ENCODE assay signal across 23 mouse cellular contexts in genomic region chr15:91043263-91043662, GRCm38 (mm10). TPM values are rescaled to one million over a fixed set of nuclear protein-coding genes. Genes with fewer than 3 reads are reported as not detected.
DNase-seq lines count a peak whose midpoint lies in the region; ATAC-seq and TF ChIP-seq lines count a peak whose summit lies in the region.
"Had no signal": no experiment of that assay in that cellular context is flagged by ENCODE, and none has a peak within 500 bp of the region (broad histone marks: within the 10 kb centered on the region; RNA-seq: fewer than 3 reads in every experiment).

No protein-coding gene starts in this region.

- H3K27me3 ChIP-seq in lung, embryonic 14.5 days (ENCODE audit: insufficient read depth, low read length): no peaks in the 10 kb centered on the region
- no peaks in the 10 kb centered on the region for H3K27me3 ChIP-seq in lung, embryonic 16.5 days (ENCODE audit: control insufficient read depth, insufficient read depth, low read depth, low read length)
- H3K27me3 ChIP-seq in lung, postnatal 0 days (replicated peaks; ENCODE audit: insufficient read depth, low read length): no peaks in the 10 kb centered on the region
- H3K27me3 ChIP-seq: CH12.LX, Patski had no signal

- no peak overlapping the region for H3K27ac ChIP-seq in lung, embryonic 14.5 days (ENCODE audit: low read depth)
- H3K27ac ChIP-seq in lung, embryonic 16.5 days (ENCODE audit: low read length): no peak overlapping the region
- H3K27ac ChIP-seq in lung, postnatal 0 days (ENCODE audit: low read length): no peak overlapping the region

- no peaks in the 10 kb centered on the region for H3K4me1 ChIP-seq in lung, embryonic 14.5 days (ENCODE audit: insufficient read depth)
- H3K4me1 ChIP-seq in lung, adult 2 months (ENCODE audit: control insufficient read depth, insufficient read depth, low read length): no peaks in the 10 kb centered on the region
- H3K4me1 ChIP-seq in lung, embryonic 16.5 days (replicated peaks; ENCODE audit: control insufficient read depth, insufficient read depth, low read length): 0 out of 2 replicates have a peak, but pooled peaks cover 3% of the 10 kb centered on the region
- H3K4me1 ChIP-seq in lung, postnatal 0 days (ENCODE audit: insufficient read depth, low read depth, low read length): no peaks in the 10 kb centered on the region

- H3K9ac ChIP-seq in lung, embryonic 14.5 days: no peak overlapping the region
- H3K9ac ChIP-seq in lung, embryonic 16.5 days (ENCODE audit: low read length): no peak overlapping the region
- no peak overlapping the region for H3K9ac ChIP-seq in lung, postnatal 0 days (replicated peaks; ENCODE audit: low read depth)

- peak; percentile 54 for DNase-seq in lung, embryonic 14.5 days
- DNase-seq in lung, adult 2 months: no peak
- no peak for DNase-seq in lung, adult 18-20 months
- DNase-seq in lung, postnatal 0 days (ENCODE audit: low spot score): peak; percentile 40
- no peak for DNase-seq in lung, postnatal 36 days
- peak; percentile 17 for DNase-seq in NIH3T3 (ENCODE audit: low read depth)
- no peak for DNase-seq in cerebellum, adult 18-20 months
- DNase-seq: adrenal gland, adult 2 months; adrenal gland, adult 8-10 months; adrenal gland, postnatal 10 days; adrenal gland, postnatal 14 days; adrenal gland, postnatal 25 days; adrenal gland, postnatal 36 days; B cell, adult 2 months; cerebellum, adult 11 months; cerebellum, adult 11-12 months; cerebellum, adult 2 months had no signal

- no peak overlapping the region for H3K4me2 ChIP-seq in lung, embryonic 14.5 days
- H3K4me2 ChIP-seq in lung, embryonic 16.5 days (ENCODE audit: low read depth, low read length): no peak overlapping the region
- H3K4me2 ChIP-seq in lung, postnatal 0 days (replicated peaks; ENCODE audit: low read depth, low read length): no peak overlapping the region

- TF ChIP-seq CTCF in lung, embryonic 14.5 days (IDR thresholded peaks at IDR 0.05; ENCODE audit: low read depth): no peak
- TF ChIP-seq CTCF in lung, adult 2 months (IDR thresholded peaks at IDR 0.05; ENCODE audit: insufficient read depth, low read length): no peak
- no peak for TF ChIP-seq CTCF in lung, postnatal 0 days (IDR thresholded peaks at IDR 0.05)

- ATAC-seq in lung, embryonic 14.5 days (ENCODE audit: insufficient read depth): no peak
- ATAC-seq in lung, embryonic 16.5 days (ENCODE audit: low read depth): peak; percentile 86
- ATAC-seq in lung, postnatal 0 days: no peak
- ATAC-seq: activated CD4-positive, CD25-positive, alpha-beta regulatory T cell, adult 4 months; CD4-positive, CD25-positive, alpha-beta regulatory T cell, adult 4 months; Patski had no signal

- H3K36me3 ChIP-seq in lung, embryonic 14.5 days (ENCODE audit: insufficient read depth): no peaks in the 10 kb centered on the region
- no peaks in the 10 kb centered on the region for H3K36me3 ChIP-seq in lung, embryonic 16.5 days (ENCODE audit: control insufficient read depth, insufficient read depth, low read length)
- no peaks in the 10 kb centered on the region for H3K36me3 ChIP-seq in lung, postnatal 0 days (ENCODE audit: insufficient read depth, low read length)
- H3K36me3 ChIP-seq: G1E had no signal

- H3K9me3 ChIP-seq in lung, embryonic 14.5 days (ENCODE audit: low read depth, low read length): no peaks in the 10 kb centered on the region
- H3K9me3 ChIP-seq in lung, embryonic 16.5 days (ENCODE audit: control insufficient read depth, low read length): no peaks in the 10 kb centered on the region
- H3K9me3 ChIP-seq in lung, postnatal 0 days (ENCODE audit: low read length): no peaks in the 10 kb centered on the region

- no peak overlapping the region for H3K4me3 ChIP-seq in lung, embryonic 14.5 days (ENCODE audit: low read depth, low read length)
- H3K4me3 ChIP-seq in lung, adult 2 months (replicated peaks; ENCODE audit: extremely low read depth, low read depth, low read length): no peak overlapping the region
- H3K4me3 ChIP-seq in lung, embryonic 16.5 days (ENCODE audit: low read length): no peak overlapping the region
- no peak overlapping the region for H3K4me3 ChIP-seq in lung, postnatal 0 days (ENCODE audit: low read depth, low read length)

- TF ChIP-seq POLR2A in lung, adult 2 months (IDR thresholded peaks at IDR 0.05; ENCODE audit: borderline replicate concordance, extremely low read depth, low read depth, low read length): no peak

- WGBS in lung, embryonic 14.5 days: 77% methylated on average over 4 of the region's 4 CpGs
- 75% methylated on average over 4 of the region's 4 CpGs for WGBS in lung, adult 2 months
- 61% methylated on average over 4 of the region's 4 CpGs for WGBS in lung, embryonic 16.5 days
- WGBS in lung, postnatal 0 days: 64% methylated on average over 4 of the region's 4 CpGs

- TF ChIP-seq EP300 in lung, postnatal 0 days (IDR thresholded peaks at IDR 0.05): no peak

RNA-seq across cellular contexts. Expression of gene Kif21a, which starts 6.5 kb away (rescaled TPM):
- polyA plus RNA-seq in lung, embryonic 14.5 days (2014; fragmentation: Nextera tagmentation; extraction: Ambion mirVana): 6.7 and 7.5 TPM in 2 replicates
- polyA plus RNA-seq in lung, adult 2 months (2012; rRNA removed): 5.8 and 8.4 TPM in 2 replicates
- polyA plus RNA-seq in lung, embryonic 16.5 days (2015; fragmentation: Nextera tagmentation; extraction: Ambion mirVana): 6.7 and 7.1 TPM in 2 replicates
- polyA plus RNA-seq in lung, postnatal 0 days (2015; fragmentation: Nextera tagmentation; extraction: Ambion mirVana): 4.6 and 5.0 TPM in 2 replicates
- polyA plus RNA-seq: activated CD4-positive, CD25-positive, alpha-beta regulatory T cell, adult 4 months; CD4-positive, CD25-positive, alpha-beta regulatory T cell, adult 4 months; G1E had no signal

Comparison
In these comparisons a context has a peak if more than half of its experiments do, and no peak if none do; other contexts are left out.
1. DNase-seq: peak in lung, embryonic 14.5 days (single experiment), lung, postnatal 0 days (single experiment) and NIH3T3 (single experiment); none in lung, adult 2 months (single experiment), lung, adult 18-20 months (0 of 2), lung, postnatal 36 days (single experiment) and cerebellum, adult 18-20 months (0 of 2).